Mouse (Mus musculus): Measurements from ENCODE around the gene Tm6sf1.

DNA sequence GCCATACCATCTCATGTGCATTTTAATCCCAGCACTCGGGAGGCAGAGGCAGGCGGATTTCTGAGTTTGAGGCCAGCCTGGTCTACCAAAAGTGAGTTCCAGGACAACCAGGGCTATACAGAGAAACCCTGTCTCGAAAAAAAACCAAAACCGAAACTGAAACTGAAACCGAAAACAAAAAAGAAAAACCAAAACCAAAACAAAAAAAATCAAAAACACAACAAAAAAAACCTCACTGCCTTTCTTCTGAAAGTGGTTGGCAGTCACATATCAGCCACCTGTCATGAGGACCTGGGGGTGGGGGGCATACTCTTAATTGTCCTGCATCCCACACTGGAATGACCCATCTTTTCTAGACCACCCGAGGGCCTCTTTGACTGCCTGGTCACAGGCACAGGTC is 5.8 kb downstream of the Tm6sf1 start:
- TF ChIP-seq CTCF (IDR thresholded peaks at IDR 0.05; ENCODE audit: low read depth) (no peak), EP300 (IDR thresholded peaks at IDR 0.05; ENCODE audit: low read depth) (no peak)

Measured in heart, postnatal 0 days (tissue).